7 mouse cellular contexts compared by ENCODE assay signal in the genomic region with DNA sequence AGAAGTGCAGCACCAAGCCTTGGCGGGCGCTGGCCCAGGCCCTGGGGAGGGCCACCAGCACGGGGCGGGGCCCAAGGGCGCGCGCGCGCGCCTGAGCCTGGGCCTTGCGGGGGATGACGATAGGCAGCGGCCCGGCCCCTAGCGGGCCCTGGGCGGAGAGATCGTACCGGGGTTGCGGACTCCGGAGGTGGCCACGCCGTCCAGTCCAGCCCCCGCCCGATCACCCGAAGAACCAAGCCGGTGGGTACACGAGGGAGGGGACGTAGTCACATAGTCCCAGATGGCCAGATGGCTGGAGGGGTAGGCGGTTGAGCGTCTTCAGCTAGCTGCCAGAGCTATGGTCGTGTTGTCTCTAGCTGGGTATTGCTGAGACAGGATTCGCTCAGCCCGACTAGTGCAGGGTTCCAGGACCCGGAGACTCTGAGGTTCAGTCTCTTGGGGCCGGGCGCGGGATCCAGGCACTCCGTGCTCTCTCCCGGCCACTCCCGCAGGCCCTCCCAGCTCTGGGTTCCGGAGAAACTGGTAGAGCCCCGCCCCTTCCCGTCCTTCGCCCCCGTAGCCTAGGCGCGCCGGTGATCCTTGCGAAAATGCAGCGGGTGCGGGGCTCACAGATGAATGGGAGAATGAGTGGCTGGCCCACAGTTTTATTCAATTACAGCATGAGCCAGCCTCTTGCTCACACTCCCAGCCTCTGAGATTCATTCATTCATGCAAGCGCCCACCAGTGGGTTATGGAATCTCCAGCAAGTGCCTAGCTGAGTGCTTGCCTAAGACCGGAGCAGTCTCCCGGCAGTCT. TPM values are rescaled to one million over a fixed set of nuclear protein-coding genes. Genes with fewer than 3 reads are reported as not detected.
A peak's percentile ranks its signal among the peaks of the same experiment; 100 is the strongest.
DNase-seq lines count a peak whose midpoint lies in the region; ATAC-seq and TF ChIP-seq lines count a peak whose summit lies in the region.

No protein-coding gene starts in this region.

- peak; percentile 48 for ATAC-seq in intestine, embryonic 14.5 days (replicated peaks; ENCODE audit: low FRiP score, low TSS enrichment, low read depth)

- TF ChIP-seq POLR2A in small intestine, adult 2 months (IDR thresholded peaks at IDR 0.05; ENCODE audit: low read depth, low read length): peak; percentile 14; the same call in 1 of the 2 replicates

- peak overlapping the region; percentile 80 for H3K9ac ChIP-seq in intestine, embryonic 14.5 days (ENCODE audit: low read length)

- peak overlapping the region; percentile 74 for H3K4me2 ChIP-seq in intestine, embryonic 14.5 days (ENCODE audit: low read length)

- DNase-seq in adrenal gland, adult 18-20 months (ENCODE audit: low spot score in 2 of 2): peak; percentile 84
- peak; percentile 66 for DNase-seq in embryo, embryonic 10 days (ENCODE audit: low spot score)
- DNase-seq in gastrocnemius, postnatal 25 days: peak; percentile 83
- peak; percentile 82 for DNase-seq in intestine, embryonic 14.5 days (ENCODE audit: low spot score)
- DNase-seq in left cerebral cortex, postnatal 36 days (ENCODE audit: low spot score in 2 of 2): peak; percentile 78 to 81
- peak; percentile 76 for DNase-seq in midbrain, embryonic 10.5 days (ENCODE audit: low spot score)

- peaks cover 35% of the 10 kb centered on the region for H3K4me1 ChIP-seq in intestine, embryonic 14.5 days (replicated peaks; ENCODE audit: control insufficient read depth, insufficient read depth, low read length)
- peaks cover 65% of the 10 kb centered on the region for H3K4me1 ChIP-seq in midbrain, embryonic 10.5 days
- H3K4me1 ChIP-seq in small intestine, adult 2 months (ENCODE audit: control insufficient read depth, insufficient read depth, insufficient read length, low read length): peaks cover 33% of the 10 kb centered on the region

- no peaks in the 10 kb centered on the region for H3K36me3 ChIP-seq in intestine, embryonic 14.5 days (ENCODE audit: control insufficient read depth, insufficient read depth, low read length)
- H3K36me3 ChIP-seq in midbrain, embryonic 10.5 days: no peaks in the 10 kb centered on the region
- peaks cover 3% of the 10 kb centered on the region; the same call in 1 of the 2 replicates for H3K36me3 ChIP-seq in small intestine, adult 2 months (ENCODE audit: control insufficient read depth, insufficient read depth, low read length)

- H3K27ac ChIP-seq in intestine, embryonic 14.5 days (ENCODE audit: low read depth): peak overlapping the region; percentile 86
- H3K27ac ChIP-seq in midbrain, embryonic 10.5 days (replicated peaks): peak overlapping the region; percentile 88
- peak overlapping the region; percentile 90 for H3K27ac ChIP-seq in small intestine, adult 2 months (ENCODE audit: insufficient read depth, low read depth, low read length)

- H3K27me3 ChIP-seq in intestine, embryonic 14.5 days (replicated peaks; ENCODE audit: control insufficient read depth, insufficient read depth, low read length): no peaks in the 10 kb centered on the region; the same call in 1 of the 2 replicates
- peaks cover 58% of the 10 kb centered on the region for H3K27me3 ChIP-seq in midbrain, embryonic 10.5 days (ENCODE audit: low read depth, poor library complexity, severe bottlenecking)
- H3K27me3 ChIP-seq in small intestine, adult 2 months (ENCODE audit: control insufficient read depth, insufficient read depth, low read length): no peaks in the 10 kb centered on the region

- under 1% methylated on average over 54 of the region's 54 CpGs for WGBS in intestine, embryonic 14.5 days
- under 1% methylated on average over 54 of the region's 54 CpGs for WGBS in midbrain, embryonic 10.5 days
- whole genome bisulfite sequencing in small intestine, adult 2 months: under 1% methylated on average over 54 of the region's 54 CpGs

- intact Hi-C loops in left cerebral cortex, postnatal 36 days (cut with DNase I): no loop called here

- no peak for TF ChIP-seq CTCF in small intestine, adult 2 months (IDR thresholded peaks at IDR 0.05; ENCODE audit: extremely low read depth, insufficient read length, insufficient replicate concordance, low read depth, low read length)

- peak overlapping the region; percentile 81 for H3K4me3 ChIP-seq in intestine, embryonic 14.5 days (ENCODE audit: low read depth, low read length)
- H3K4me3 ChIP-seq in midbrain, embryonic 10.5 days: peak overlapping the region; percentile 79
- peak overlapping the region; percentile 71 for H3K4me3 ChIP-seq in small intestine, adult 2 months (ENCODE audit: low read depth, low read length)

- H3K9me3 ChIP-seq in intestine, embryonic 14.5 days (ENCODE audit: control insufficient read depth, low read length): no peaks in the 10 kb centered on the region
- no peaks in the 10 kb centered on the region for H3K9me3 ChIP-seq in midbrain, embryonic 10.5 days (replicated peaks)

RNA-seq across cellular contexts. Expression of a gene that starts 1.3 kb away (rescaled TPM):
- total RNA-seq in adrenal gland, adult 18-20 months (2021): 100 to 1,000 TPM; 144 to 160 TPM
- total RNA-seq in gastrocnemius, postnatal 25 days (2021): 10 to 100 TPM; 43.0 to 44.3 TPM
- polyA plus RNA-seq in intestine, embryonic 14.5 days (2014; fragmentation: Nextera tagmentation; extraction: Ambion mirVana): 41.7 and 42.5 TPM in 2 replicates
- total RNA-seq in left cerebral cortex, postnatal 36 days (2021): 10 to 100 TPM; 18.0 to 20.7 TPM
- 16.4 and 19.3 TPM in 2 replicates for polyA plus RNA-seq in midbrain, embryonic 10.5 days (2016; fragmentation: Nextera tagmentation; extraction: Ambion mirVana)
- 23.2 and 28.7 TPM in 2 replicates for polyA plus RNA-seq in small intestine, adult 2 months (2012; rRNA removed)

RNA-seq across cellular contexts. Expression of a gene that starts 20.8 kb away (rescaled TPM):
- 10 to 100 TPM; 24.9 to 36.9 TPM for total RNA-seq in adrenal gland, adult 18-20 months (2021)
- 10 to 100 TPM; 19.0 to 19.8 TPM for total RNA-seq in gastrocnemius, postnatal 25 days (2021)
- 23.7 and 25.1 TPM in 2 replicates for polyA plus RNA-seq in intestine, embryonic 14.5 days (2014; fragmentation: Nextera tagmentation; extraction: Ambion mirVana)
- total RNA-seq in left cerebral cortex, postnatal 36 days (2021): 10 to 100 TPM; 39.1 to 43.1 TPM
- 19.6 and 23.8 TPM in 2 replicates for polyA plus RNA-seq in midbrain, embryonic 10.5 days (2016; fragmentation: Nextera tagmentation; extraction: Ambion mirVana)
- 14.3 and 35.3 TPM in 2 replicates for polyA plus RNA-seq in small intestine, adult 2 months (2012; rRNA removed)

RNA-seq across cellular contexts. Expression of a gene that starts 27.4 kb away (rescaled TPM):
- total RNA-seq in adrenal gland, adult 18-20 months (2021): 100 to 1,000 TPM; 115 to 132 TPM
- 10 to 100 TPM; 39.7 to 44.7 TPM for total RNA-seq in gastrocnemius, postnatal 25 days (2021)
- polyA plus RNA-seq in intestine, embryonic 14.5 days (2014; fragmentation: Nextera tagmentation; extraction: Ambion mirVana): 101 and 106 TPM in 2 replicates
- 100 to 1,000 TPM; 130 to 133 TPM for total RNA-seq in left cerebral cortex, postnatal 36 days (2021)
- polyA plus RNA-seq in midbrain, embryonic 10.5 days (2016; fragmentation: Nextera tagmentation; extraction: Ambion mirVana): 127 and 133 TPM in 2 replicates
- polyA plus RNA-seq in small intestine, adult 2 months (2012; rRNA removed): 71.4 and 111 TPM in 2 replicates

Comparison
In these comparisons a context has a peak if more than half of its experiments do, and no peak if none do; other contexts are left out.
1. Peak in every context shown above with its lines: DNase-seq, ATAC-seq, H3K4me3 ChIP-seq and H3K27ac ChIP-seq.